16 mouse cellular contexts compared by ENCODE assay signal in genomic region chr2:68873086-68873485, GRCm38 (mm10). TPM values are rescaled to one million over a fixed set of nuclear protein-coding genes. Genes with fewer than 3 reads are reported as not detected.
A peak's percentile ranks its signal among the peaks of the same experiment; 100 is the strongest.
DNase-seq lines count a peak whose midpoint lies in the region; ATAC-seq and TF ChIP-seq lines count a peak whose summit lies in the region.
"Had no signal": no experiment of that assay in that cellular context is flagged by ENCODE, and none has a peak within 500 bp of the region (broad histone marks: within the 10 kb centered on the region; RNA-seq: fewer than 3 reads in every experiment).

No protein-coding gene starts in this region.

- peak overlapping the region; percentile 98 for H3K4me2 ChIP-seq in myocyte (ENCODE audit: low read depth)
- H3K4me2 ChIP-seq: hindbrain, embryonic 13.5 days; lung, embryonic 14.5 days had no signal

- H3K36me3 ChIP-seq in myocyte (ENCODE audit: control insufficient read depth, insufficient read depth): no peaks in the 10 kb centered on the region
- H3K36me3 ChIP-seq: hindbrain, embryonic 13.5 days had no signal

- peaks cover 10% of the 10 kb centered on the region; the same call in 1 of the 2 replicates for H3K4me1 ChIP-seq in lung, adult 2 months (ENCODE audit: control insufficient read depth, insufficient read depth, low read length)

- no peak for TF ChIP-seq POLR2A in myocyte (IDR thresholded peaks at IDR 0.05; ENCODE audit: insufficient read length, low read depth)
- no peak for TF ChIP-seq POLR2A in lung, adult 2 months (IDR thresholded peaks at IDR 0.05; ENCODE audit: borderline replicate concordance, extremely low read depth, low read depth, low read length)

- 75% methylated on average over 6 of the region's 6 CpGs for WGBS in lung, adult 2 months

- no peak for TF ChIP-seq CTCF in lung, adult 2 months (IDR thresholded peaks at IDR 0.05; ENCODE audit: insufficient read depth, low read length)

- no peak overlapping the region for H3ac ChIP-seq in myocyte (ENCODE audit: control insufficient read depth, insufficient read length)

- H3K4me3 ChIP-seq in myocyte: no peak overlapping the region
- no peak overlapping the region for H3K4me3 ChIP-seq in lung, adult 2 months (replicated peaks; ENCODE audit: extremely low read depth, low read depth, low read length)
- H3K4me3 ChIP-seq: hindbrain, embryonic 13.5 days; layer of hippocampus, adult 2 months had no signal

- H3K27me3 ChIP-seq in myocyte (ENCODE audit: control insufficient read depth, insufficient read depth, insufficient read length): no peaks in the 10 kb centered on the region
- H3K27me3 ChIP-seq: hindbrain, embryonic 13.5 days had no signal

- ATAC-seq in CD4-positive, CD25-positive, alpha-beta regulatory T cell, adult 4 months: peak; percentile 31
- ATAC-seq: forebrain, postnatal 0 days had no signal

- peaks cover 77% of the 10 kb centered on the region for H3K79me2 ChIP-seq in myocyte (ENCODE audit: control insufficient read depth, insufficient read depth)

- DNase-seq in 416B (ENCODE audit: low read depth): peak; percentile 91
- DNase-seq in induced T-regulatory cell, adult 2 months (ENCODE audit: low read depth): peak; percentile 9
- DNase-seq in lung, adult 2 months: no peak
- DNase-seq in left cerebral cortex, adult 9 months (ENCODE audit: low spot score in 2 of 2): no peak
- DNase-seq in left cerebral cortex, adult 8-10 months (ENCODE audit: low spot score in 2 of 2): no peak
- DNase-seq: adrenal gland, adult 8-10 months; cerebellum, adult 9-10 months; forebrain, postnatal 0 days; kidney, postnatal 10 days; right cerebral cortex, adult 18-20 months; thymus, adult 2 months had no signal

TF ChIP-seq in myocyte, 11 proteins besides CTCF, POLR2A, EP300 and RAD21:
- TF ChIP-seq POLR2AphosphoS2 (IDR thresholded peaks at IDR 0.05; ENCODE audit: insufficient read length, low read depth) (no peak), SRF (IDR thresholded peaks at IDR 0.05; ENCODE audit: control insufficient read depth, insufficient read length, low read depth) (no peak), TCF3 (IDR thresholded peaks at IDR 0.05; ENCODE audit: insufficient read length, low read depth) (no peak), CEBPB (IDR thresholded peaks at IDR 0.05; ENCODE audit: insufficient read depth, poor library complexity, severe bottlenecking) (no peak), USF1 (IDR thresholded peaks at IDR 0.05; ENCODE audit: low read depth) (no peak), E2F4 (IDR thresholded peaks at IDR 0.05; ENCODE audit: insufficient read depth) (no peak), MAX (IDR thresholded peaks at IDR 0.05; ENCODE audit: low read depth) (no peak), REST (IDR thresholded peaks at IDR 0.05; ENCODE audit: insufficient read depth, insufficient read length) (no peak), MYOD1 (IDR thresholded peaks at IDR 0.05; ENCODE audit: control insufficient read depth in 1 of 3, insufficient read length in 2 of 3, low read depth in 2 of 3) (no peak), TCF12 (IDR thresholded peaks at IDR 0.05; ENCODE audit: insufficient read depth, poor library complexity, severe bottlenecking) (no peak)

RNA-seq across cellular contexts. Expression of gene Cers6, which starts 11.8 kb away (rescaled TPM):
- polyA plus RNA-seq in CD4-positive, CD25-positive, alpha-beta regulatory T cell, adult 4 months (2017; shearing (Covaris generic)): 1 to 10 TPM; 4.6 to 4.8 TPM
- 16.5 TPM for polyA plus RNA-seq in myocyte (2012; fragmentation: generic; extraction: Trizol)
- polyA plus RNA-seq in lung, adult 2 months (2012; rRNA removed): 10.7 and 16.2 TPM in 2 replicates
- total RNA-seq in left cerebral cortex, adult 8-10 months (2022): 10 to 100 TPM; 54.7 to 63.1 (median 59.9) TPM

Comparison
In these comparisons a context has a peak if more than half of its experiments do, and no peak if none do; other contexts are left out.
1. DNase-seq: peak in 416B (single experiment) and induced T-regulatory cell, adult 2 months (single experiment); none in lung, adult 2 months (single experiment), left cerebral cortex, adult 9 months (0 of 2) and left cerebral cortex, adult 8-10 months (0 of 2).